14 mouse cellular contexts compared by ENCODE assay signal in genomic region chr1:35361465-35361864, GRCm38 (mm10).
"Had no signal": no experiment of that assay in that cellular context is flagged by ENCODE, and none has a peak within 500 bp of the region (broad histone marks: within the 10 kb centered on the region; RNA-seq: fewer than 3 reads in every experiment).

No protein-coding gene starts in this region.

- H3K9ac ChIP-seq: kidney, embryonic 15.5 days; limb, embryonic 12.5 days; liver, embryonic 13.5 days; midbrain, embryonic 12.5 days; neural tube, embryonic 13.5 days had no signal

- H3K27ac ChIP-seq: kidney, embryonic 15.5 days; limb, embryonic 12.5 days; liver, embryonic 13.5 days; midbrain, embryonic 12.5 days; neural tube, embryonic 13.5 days had no signal

- H3K4me1 ChIP-seq: kidney, embryonic 15.5 days; limb, embryonic 12.5 days; liver, embryonic 13.5 days; midbrain, embryonic 12.5 days; neural tube, embryonic 13.5 days had no signal

- DNase-seq: kidney, adult 18-20 months; kidney, postnatal 25 days; liver; liver, embryonic 13.5 days; lung, adult 18-20 months; retina, postnatal 1 day; spleen, adult 18-20 months; thymus, adult 2 months; thymus, postnatal 25 days had no signal

- H3K27me3 ChIP-seq: kidney, embryonic 15.5 days; limb, embryonic 12.5 days; liver, embryonic 13.5 days; midbrain, embryonic 12.5 days; neural tube, embryonic 13.5 days had no signal

- H3K9me3 ChIP-seq: kidney, embryonic 15.5 days; limb, embryonic 12.5 days; liver, embryonic 13.5 days; midbrain, embryonic 12.5 days; neural tube, embryonic 13.5 days had no signal

- H3K36me3 ChIP-seq: kidney, embryonic 15.5 days; limb, embryonic 12.5 days; liver, embryonic 13.5 days; midbrain, embryonic 12.5 days; neural tube, embryonic 13.5 days had no signal

- H3K4me2 ChIP-seq: kidney, embryonic 15.5 days; limb, embryonic 12.5 days; liver, embryonic 13.5 days; midbrain, embryonic 12.5 days; neural tube, embryonic 13.5 days had no signal

- H3K4me3 ChIP-seq: kidney, embryonic 15.5 days; limb, embryonic 12.5 days; liver, embryonic 13.5 days; midbrain, embryonic 12.5 days; neural tube, embryonic 13.5 days had no signal

- ATAC-seq: midbrain, embryonic 16.5 days had no signal
